Mouse (Mus musculus) kidney, postnatal 14 days (tissue): ENCODE results near the gene 3110040M04Rik.
"Not testable (repeated sequence)": the region's sequence is repeated elsewhere in the genome, so short reads cannot be mapped to it uniquely, and the experiment has no call there.

Source experiments
- DNase-seq: peaks from one replicate; pipeline ENCODE4 v3.0.0; 2022; ENCODE audit warnings: mixed read lengths

Gene 3110040M04Rik

DNA sequence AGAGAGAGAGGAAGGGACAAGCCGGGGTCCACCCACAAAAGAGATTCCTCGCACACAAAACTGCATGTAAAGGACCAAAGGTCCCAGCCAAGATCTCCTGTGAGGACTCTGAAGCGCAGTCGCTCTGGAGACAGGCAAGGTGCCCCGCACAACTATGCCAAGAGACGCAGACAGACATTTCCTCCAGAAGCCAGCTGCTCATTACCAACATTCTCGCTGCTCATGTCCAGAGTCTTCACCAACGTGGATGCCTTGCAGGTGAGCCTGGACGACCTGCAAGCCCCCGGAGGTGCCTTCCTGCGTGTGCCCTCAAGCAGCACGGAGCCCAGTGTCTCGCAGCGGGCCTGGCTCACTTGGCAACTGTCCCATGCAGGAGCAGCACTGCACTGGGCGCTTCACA is 11.2 kb upstream of the 3110040M04Rik start:
- not testable (repeated sequence) for DNase-seq

DNA sequence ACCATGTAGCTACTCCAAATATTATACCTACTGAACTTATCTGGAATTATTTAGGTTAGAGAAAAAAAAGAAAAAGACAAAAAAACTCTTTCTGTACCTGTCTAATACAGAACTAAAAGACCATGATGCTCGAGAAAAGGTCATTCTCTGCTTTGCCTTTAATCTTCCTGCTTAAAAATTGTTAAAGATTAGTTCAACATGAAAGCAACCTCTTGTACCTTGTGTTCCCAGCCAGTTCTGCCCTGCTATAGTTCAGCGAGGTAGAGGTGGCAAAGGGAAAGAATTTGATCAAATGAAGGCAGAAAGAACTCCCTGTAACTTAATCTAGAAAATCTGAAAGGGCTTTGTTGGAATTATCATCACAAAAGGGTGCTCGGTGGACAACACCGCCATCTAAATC is 7.9 kb upstream of the 3110040M04Rik start:
- not testable (repeated sequence) for DNase-seq

DNA sequence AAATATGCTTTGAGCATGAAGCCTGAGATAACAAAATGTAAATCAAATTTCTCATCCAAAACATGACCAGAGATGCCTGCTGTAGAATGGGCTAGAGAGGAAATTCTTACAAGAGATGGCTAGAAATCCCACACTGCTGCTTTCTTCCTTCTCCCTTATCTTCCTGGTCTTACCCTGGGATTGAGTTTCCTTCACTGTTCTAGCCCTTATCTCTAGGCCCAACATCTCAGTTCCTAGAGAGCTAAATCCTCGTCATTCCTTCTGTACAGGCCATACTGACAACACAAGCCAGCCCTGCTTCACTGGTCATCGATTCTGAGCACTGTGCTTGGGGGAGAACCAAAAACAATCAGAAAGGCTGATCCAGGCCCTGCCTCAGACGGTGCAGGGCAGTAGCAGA is 7.2 kb upstream of the 3110040M04Rik start:
- not testable (repeated sequence) for DNase-seq

DNA sequence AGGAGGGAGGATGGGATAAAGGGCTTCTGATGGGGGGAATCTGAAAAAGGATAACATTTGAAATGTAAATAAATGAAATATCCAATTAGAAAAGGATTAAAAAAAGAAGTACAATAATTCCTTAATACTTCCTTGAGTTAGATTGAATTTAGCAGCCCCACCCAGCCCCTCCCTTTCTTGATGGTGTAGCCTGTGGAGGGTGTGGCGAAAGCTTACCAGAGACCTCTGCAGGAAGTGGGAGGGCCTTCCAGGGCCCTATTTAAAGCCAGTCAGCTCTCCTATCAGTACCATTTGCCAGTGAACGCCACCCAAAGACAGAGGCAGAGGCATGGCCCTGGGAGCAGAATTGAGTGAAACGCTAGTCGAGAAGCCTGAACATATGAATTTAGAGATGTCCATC is 5.8 kb upstream of the 3110040M04Rik start, which contains the start of gene Gm47995:
Gene Gm47995, plus strand, starts transcription at position 329 of the 400 bp plus-strand sequence.
- DNase-seq: not testable (repeated sequence)

DNA sequence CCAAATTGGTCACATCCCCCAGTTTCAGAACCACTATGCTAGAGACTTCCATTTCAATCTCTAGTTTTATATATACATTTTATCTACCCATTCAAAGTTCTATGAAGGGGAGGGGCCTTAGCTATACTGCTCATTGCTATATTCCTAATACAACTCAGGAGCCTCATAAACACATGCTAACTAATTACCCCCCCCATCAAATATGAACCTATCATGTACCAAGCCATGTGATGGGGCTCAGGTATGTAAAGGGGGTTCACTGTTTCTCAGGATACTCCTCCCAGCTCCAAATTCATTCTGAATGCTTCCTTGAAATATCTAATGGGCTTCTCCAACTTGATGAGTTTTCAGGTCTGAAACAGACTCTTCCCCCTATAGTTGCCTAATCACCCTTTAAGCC is 3.3 kb upstream of the 3110040M04Rik start:
- DNase-seq: not testable (repeated sequence)

DNA sequence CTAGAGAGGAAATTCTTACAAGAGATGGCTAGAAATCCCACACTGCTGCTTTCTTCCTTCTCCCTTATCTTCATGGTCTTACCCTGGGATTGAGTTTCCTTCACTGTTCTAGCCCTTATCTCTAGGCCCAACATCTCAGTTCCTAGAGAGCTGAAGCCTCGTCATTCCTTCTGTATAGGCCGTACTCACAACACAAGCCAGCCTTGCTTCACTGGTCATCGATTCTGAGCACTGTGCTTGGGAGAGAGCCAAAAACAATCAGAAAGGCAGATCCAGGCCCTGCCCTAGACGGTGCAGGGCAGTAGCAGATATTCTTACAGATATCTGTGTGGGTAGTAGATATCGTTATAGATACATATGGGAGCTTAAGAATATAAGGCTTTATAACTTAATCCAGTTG is 1.1 kb upstream of the 3110040M04Rik start:
- not testable (repeated sequence) for DNase-seq

DNA sequence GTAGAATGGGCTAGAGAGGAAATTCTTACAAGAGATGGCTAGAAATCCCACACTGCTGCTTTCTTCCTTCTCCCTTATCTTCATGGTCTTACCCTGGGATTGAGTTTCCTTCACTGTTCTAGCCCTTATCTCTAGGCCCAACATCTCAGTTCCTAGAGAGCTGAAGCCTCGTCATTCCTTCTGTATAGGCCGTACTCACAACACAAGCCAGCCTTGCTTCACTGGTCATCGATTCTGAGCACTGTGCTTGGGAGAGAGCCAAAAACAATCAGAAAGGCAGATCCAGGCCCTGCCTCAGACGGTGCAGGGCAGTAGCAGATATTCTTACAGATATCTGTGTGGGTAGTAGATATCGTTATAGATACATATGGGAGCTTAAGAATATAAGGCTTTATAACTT is 4.6 kb downstream of the 3110040M04Rik start:
- not testable (repeated sequence) for DNase-seq

DNA sequence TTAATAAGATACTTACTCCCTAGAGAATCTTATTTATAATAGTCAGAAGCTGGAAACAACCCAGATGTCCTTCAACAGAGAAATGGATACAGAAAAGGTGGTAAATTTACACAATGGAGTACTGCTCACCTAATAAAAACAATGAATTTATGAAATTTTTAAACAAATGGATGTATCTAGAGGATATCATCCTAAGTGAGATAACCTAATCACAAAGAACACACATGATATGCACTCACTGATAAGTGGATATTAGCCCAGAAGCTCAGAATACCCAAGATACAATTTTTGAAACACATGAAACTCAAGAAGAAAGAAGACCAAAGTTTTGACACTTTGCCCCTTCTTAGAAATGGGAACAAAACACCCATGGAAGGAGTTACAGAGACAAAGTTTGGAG is 5.0 kb downstream of the 3110040M04Rik start:
- not testable (repeated sequence) for DNase-seq

DNA sequence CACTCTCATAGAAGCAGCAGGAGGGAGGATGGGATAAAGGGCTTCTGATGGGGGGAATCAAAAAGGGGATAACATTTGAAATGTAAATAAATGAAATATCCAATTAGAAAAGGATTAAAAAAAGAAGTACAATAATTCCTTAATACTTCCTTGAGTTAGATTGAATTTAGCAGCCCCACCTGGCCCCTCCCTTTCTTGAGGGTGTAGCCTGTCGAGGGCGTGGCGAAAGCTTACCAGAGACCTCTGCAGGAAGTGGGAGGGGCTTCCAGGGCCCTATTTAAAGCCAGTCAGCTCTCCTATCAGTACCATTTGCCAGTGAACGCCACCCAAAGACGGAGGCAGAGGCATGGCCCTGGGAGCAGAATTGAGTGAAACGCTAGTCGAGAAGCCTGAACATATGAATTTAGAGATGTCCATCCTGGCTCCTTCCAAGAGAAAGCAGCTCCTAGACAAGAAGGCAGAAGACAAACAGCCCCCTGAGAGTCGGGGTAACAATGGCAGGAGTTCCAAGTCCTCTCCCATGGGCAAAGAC is 6.0 kb downstream of the 3110040M04Rik start, which contains the start of gene Gm47996:
Gene Gm47996, plus strand, starts transcription at position 308 of the 532 bp plus-strand sequence.
- not testable (repeated sequence) for DNase-seq

DNA sequence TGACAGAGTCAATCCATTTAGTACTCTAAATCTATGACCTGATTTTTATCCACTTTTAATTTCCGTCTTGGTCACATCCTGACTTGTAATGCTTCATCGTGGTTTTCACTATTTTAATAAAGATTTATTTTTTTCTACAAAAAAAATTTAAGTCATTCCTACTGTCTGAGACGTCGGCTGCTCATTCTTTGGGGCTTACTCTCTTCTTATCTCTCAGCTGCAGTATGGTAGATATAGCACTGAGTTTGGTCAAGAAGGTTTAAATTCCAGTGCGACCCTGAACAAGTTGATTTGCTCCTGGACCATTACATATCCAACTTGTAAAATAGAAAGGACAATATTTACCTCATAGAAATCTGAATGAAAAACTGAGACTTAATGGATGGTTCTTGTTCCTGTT is 7.7 kb downstream of the 3110040M04Rik start:
- DNase-seq: not testable (repeated sequence)

DNA sequence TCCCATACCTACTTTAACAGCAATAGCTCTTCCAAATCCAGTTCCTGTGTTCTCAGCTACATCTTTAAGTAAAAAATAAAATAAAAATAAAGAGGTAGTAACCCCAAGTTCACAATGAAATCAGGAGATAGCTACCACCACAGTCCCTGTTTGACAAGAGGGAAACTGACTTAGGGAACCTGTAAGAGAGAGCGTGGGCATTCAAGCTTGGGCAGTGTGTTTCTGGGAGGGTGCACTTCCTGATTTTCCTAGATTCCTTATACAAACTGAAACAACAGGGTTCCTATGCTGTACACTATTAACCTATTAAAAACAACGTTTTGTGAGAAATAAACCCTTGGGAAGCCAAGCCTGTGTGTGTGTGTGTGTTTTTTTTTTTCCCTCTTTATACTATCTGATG is 10.9 kb downstream of the 3110040M04Rik start:
- DNase-seq: no peak

DNA sequence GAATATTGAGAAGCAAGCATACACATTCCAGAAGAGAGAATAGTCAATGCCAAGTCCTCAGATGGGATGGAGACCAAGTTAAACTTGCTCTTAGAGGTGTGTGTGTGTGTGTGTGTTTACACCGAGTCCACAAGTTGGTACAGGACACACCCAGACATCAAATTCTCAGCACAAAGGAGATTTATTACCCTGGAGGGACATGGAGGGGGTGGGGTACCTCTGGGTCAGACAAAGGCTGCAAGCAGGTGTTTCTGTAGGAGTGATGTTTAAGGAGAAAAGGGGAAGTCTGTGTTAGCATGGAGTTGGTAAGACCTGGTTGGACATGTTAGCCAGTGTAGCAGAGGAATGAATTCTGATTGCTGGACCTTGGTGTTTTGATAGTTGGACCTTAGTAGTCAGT is 12.1 kb downstream of the 3110040M04Rik start:
- DNase-seq: peak; percentile 16

DNA sequence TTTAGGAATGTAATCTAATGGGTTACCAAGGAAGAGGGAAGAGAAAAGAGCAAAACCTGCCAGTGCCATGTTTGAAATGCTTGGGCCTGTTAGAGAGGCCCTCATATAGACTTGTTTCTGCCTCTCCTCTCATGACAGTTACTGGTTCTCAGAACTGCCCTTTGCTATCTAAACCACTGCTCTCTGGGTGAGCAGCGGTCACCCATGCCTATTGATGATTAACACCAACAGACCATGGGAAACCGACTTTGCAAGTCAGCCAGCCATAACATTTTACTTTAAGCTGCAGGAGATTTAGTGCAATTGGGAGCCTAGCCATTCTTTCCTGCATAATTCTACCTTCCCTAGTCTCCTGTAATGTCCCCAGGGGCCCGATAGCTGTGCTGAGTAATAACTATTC is 12.5 kb downstream of the 3110040M04Rik start:
- peak; percentile 80 for DNase-seq

DNA sequence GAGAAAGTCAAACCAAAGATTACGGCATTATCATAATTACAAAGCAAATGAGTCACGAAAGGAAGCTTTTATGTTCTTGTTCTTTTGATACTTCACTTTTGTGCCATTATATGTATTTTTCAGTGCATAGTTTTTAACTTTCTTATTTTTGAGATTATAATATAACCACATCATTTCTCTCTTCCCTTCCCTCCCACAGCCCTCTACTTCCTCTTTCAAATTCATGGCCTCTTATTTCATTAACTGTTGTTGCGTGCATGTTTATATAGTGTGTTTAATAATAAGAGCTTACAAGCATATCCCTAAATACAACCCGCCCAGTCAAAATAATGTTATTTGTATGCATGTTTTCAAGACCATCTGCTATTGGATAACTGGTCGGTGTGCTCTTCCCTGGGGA is 15.1 kb downstream of the 3110040M04Rik start:
- DNase-seq: no peak

DNA sequence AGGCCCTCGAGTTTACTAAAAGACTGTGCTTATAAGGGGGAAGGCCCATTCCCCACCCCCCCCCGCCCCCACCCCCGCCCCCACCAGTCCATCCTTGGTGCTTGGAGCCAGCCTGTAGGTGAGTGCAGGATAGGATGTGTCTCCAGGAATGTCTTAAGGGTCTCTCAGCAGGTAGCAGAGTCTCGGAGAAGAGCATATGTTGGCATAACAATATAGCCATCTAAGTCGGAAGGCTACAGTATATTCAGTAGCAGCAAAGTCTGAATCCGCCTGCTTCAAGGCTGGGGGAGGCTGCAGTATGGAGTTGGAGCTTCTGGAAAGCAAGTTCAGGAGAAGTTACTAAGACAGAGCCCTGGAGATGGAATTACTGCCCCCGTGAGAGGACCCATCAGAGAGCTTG is 16.2 kb downstream of the 3110040M04Rik start:
- no peak for DNase-seq

DNA sequence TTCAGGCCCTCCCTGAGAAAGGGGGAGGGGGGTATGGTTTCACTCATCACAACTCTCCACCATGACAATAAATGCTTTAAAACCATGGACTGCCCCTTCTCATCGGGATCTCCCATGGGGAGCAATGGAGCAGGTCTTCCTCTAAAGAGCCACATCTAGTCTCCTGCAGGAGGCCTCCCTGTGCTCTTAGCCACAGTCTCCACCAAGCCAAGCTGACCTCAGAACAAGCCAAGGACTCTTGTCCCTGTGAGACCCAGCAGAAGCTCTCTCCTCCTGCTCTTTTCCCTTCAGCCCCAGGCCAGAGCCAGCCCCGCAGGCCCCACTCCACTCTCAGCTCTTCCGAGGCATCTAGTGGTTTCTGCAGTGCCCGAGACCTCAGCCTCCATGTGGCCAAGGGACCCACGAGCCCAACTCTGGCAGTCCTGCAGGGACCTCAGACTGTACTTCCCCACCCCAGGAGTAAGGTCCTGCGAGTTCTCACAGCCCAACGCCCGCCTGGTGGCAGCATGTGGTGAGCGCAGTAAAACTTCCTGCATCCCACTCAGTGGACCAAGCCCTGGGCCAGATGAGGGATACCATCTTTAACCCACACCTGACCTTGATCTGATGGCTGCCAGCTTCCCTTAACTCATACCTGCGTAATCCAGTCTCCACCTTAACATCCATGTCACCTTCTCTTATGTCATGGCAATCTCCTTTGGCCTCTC is 18.8 kb downstream of the 3110040M04Rik start:
- DNase-seq: no peak

DNA sequence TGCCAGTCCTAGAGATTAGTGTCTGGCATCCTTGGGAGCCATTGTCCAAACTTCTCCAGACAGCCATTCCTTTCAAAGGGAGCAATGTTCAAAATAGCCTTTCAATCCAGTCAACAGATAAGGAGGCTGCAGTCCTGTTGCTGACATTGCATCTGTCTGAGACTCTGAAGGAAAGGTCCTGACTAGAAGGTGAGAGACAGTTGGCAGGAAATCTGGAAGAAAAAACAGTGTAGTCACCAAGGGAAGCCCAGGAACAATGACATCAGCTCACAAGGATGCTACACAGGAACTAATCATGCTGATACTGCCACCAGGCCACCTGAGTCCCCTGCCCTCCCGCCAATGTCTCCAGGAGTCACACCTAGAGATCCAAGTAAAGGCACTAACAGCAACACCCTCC is 19.5 kb downstream of the 3110040M04Rik start:
- no peak for DNase-seq

DNA sequence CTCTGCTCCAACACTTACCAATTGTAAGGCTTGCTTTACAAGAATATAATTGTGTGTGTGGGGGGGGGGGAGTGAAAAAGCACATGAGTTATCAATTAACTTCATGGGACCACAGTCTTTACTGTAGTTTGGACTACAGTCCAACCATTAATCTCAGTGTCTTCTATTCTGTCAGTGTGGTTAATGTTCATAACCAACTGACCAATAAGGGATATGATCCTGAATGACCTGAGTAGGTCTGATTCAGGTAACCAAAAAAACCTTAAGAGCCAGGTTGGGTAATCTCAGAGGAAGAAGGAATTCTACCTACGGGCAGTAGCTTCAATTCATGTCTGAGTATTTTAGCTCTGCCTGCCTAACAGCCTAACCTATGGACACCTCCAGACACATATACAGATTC is 20.6 kb downstream of the 3110040M04Rik start:
- no peak for DNase-seq

DNA sequence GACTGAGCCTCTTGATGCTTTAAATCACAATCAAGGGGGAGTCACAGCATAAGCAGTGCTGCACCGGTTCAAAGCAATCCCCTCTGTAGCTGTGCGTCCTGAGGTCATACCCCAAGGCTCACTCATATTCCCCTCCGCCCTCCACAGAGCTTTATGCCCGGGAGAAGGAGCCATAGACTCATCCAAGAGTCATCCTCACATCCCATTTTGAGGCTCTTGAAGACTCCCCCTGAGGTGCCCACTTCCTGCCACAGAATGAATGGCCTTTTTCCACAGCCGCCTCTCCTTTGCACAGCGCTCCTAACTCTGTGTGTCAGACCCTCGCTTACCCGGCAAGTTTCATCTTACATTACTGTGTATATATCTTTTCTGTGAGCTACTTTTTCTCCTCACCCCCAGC is 23.6 kb downstream of the 3110040M04Rik start:
- DNase-seq: no peak

DNA sequence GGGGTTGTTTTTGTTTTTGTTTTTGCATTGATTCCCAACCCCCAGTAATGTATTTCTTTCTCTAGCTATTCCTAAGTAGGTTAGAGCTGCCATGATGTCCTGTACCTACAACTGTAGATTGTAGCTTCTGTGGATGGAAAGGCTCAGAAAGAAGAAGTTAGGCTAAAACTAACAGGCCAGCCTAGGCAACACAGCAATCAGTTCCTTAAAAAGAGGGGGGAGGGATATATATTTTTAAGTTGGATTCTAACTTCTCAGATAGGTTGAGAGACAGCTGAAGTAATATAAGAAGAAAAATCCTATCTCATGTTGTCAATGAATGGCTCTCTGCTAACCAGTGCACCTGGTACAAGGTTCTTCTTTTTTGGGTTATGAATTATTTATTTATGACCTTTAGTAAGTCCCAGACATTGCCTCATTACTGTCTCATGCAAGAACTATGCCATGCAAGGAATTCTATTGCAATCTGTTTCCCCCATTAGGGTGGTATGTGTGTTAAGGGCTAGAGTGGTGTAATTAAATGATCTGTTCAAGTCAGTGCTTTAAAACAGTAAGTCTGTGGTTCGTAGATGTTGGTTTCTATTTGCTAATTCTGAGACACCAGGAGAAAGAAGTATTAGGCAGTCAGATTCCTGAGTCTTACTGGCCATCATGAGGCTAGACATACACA is 24.5 kb downstream of the 3110040M04Rik start:
- no peak for DNase-seq

DNA sequence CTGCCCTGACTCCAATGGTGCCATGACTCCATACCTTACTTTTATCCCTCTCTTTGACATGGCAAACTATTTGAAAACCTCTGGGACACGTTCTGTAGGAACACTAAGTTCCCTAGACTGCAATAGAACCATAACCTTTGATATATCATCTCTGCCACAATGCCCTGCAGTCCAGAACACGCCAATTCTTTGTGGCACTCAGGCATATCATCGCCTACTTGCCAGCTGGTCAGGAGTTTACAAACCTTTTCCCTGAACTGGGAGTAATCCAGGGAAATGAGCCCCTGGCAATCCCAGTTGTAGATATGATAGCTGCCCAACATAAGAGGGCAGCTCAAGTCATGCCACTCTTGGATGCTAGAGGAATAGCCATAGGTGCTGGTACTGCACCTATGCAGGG is 28.4 kb downstream of the 3110040M04Rik start:
- no peak for DNase-seq

DNA sequence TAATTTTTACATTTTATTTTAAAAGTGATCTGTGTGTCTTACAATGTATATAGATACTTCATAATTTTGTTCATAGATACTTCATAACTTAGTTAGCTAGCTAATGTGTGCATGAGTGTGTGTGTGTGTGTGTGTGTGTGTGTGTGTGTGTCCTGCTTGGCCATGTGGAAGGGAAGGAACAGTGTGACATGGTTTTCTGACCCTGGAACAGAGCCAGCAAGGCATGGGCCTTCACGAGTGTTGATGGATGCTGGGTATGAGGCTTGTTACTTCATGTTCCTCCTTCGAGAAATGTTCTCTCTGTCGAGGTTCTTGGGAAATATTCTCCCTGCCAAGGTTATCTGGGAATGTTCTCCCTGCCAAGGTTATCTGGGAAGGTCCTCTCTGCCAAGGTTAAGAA is 29.8 kb downstream of the 3110040M04Rik start:
- DNase-seq: no peak

DNA sequence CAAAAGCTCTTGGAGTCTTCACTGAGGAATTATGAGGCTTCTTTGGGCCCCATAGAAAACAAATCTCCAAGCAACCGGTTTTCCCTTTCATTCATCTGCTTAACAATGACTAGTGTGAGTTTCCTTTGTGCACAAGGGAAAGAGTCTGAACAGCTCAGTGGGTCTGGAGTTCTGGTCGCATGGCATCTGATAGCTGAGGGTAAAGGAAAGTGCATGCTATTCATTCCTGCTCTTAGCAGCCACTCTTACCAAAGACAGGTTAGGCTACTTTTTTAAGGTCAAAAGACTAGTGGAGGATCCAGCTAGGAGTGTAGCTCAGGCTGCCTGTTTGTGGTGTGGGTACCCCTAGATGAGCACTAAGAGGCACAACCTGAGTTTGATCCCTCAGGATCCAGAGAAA is 31.7 kb downstream of the 3110040M04Rik start:
- DNase-seq: no peak
